Mouse (Mus musculus) bone marrow, adult 2 months (tissue): ENCODE measurements around the gene Serpinb9d. TPM values are rescaled to one million over a fixed set of nuclear protein-coding genes. Genes with fewer than 3 reads are reported as not detected.
"Not testable (repeated sequence)": the region's sequence is repeated elsewhere in the genome, so short reads cannot be mapped to it uniquely, and the experiment has no call there.

Experiments
- H3K27ac ChIP-seq: fragments of 200-500 bp; 2 replicates; pipeline ENCODE4 v1.5.1; 2012; ENCODE audit warnings: low read depth, mild to moderate bottlenecking, control low read depth, inconsistent platforms, low read length; ENCODE audit not compliant: control insufficient read depth, poor library complexity, insufficient read depth
- H3K4me1 ChIP-seq: fragments of 200-500 bp; 2 replicates; pipeline ENCODE4 v1.6.1; 2011; ENCODE audit warnings: low read length; ENCODE audit not compliant: control insufficient read depth, insufficient read depth
- H3K4me3 ChIP-seq: fragments of 200-500 bp; replicated peaks from 2 replicates; pipeline ENCODE3; 2011; ENCODE audit warnings: mild to moderate bottlenecking, low read depth, low read length, control low read depth; ENCODE audit not compliant: control insufficient read depth
- CTCF ChIP-seq: fragments of 200-500 bp; IDR thresholded peaks from 2 replicates; pipeline ENCODE4 v1.5.1; 2011; ENCODE audit warnings: low read length, control low read depth; ENCODE audit not compliant: control insufficient read depth, insufficient read depth
- POLR2A ChIP-seq: fragments of 200-500 bp; IDR thresholded peaks from 2 replicates; pipeline ENCODE4 v1.6.1; 2011; ENCODE audit warnings: low read depth, mild to moderate bottlenecking, control low read depth, low read length, borderline replicate concordance; ENCODE audit not compliant: control insufficient read depth
- WGBS: fragments of 180-500 bp; shearing (Covaris S2); methylation state at CpG from one replicate; pipeline ENCODE4 v1.1.7; 2018; 5-methylcytosine and 5-hydroxymethylcytosine counted together
- polyA plus RNA-seq: library from polyadenylated mRNA; stranded (reverse); fragments of >200 nt; gene quantifications from 2 replicates; pipeline ENCODE4 v1.2.4, GENCODE M21; 2011; ENCODE audit warnings: low replicate concordance; ENCODE audit not compliant: missing spikeins, insufficient read depth, insufficient read length

The Serpinb9d gene
- 1.4 TPM in 1 of 2 replicates, not detected in the other for polyA plus RNA-seq

DNA sequence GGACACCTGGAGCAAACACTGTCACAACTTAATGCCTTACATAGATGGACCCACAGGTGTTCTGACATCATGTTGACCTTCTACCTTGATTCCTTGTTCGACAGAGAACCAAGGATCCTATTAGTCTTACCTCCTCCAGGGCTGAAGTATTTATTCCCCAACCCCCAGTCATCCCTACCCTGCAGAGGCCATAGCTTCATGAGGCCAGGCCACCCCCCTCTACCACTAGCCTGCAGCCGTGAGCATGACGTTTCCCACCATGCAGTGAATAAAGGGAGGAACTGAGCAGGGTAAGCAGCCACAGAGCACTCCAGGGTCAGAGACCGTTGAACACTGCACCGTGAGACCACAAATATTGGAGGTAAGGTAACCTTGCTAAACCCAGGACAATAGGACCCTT, at the start of gene Serpinb9d:
TSS of gene Serpinb9d (plus strand) at position 301 of the 400 bp plus-strand sequence.
- H3K4me1 ChIP-seq = no peaks in the 10 kb centered on the region
- no peak for TF ChIP-seq POLR2A
- no peak within 1 kb of the TSS for H3K27ac ChIP-seq
- 71% methylated on average over 5 of the region's 5 CpGs for WGBS
- H3K4me3 ChIP-seq = no peak within 1 kb of the TSS

DNA sequence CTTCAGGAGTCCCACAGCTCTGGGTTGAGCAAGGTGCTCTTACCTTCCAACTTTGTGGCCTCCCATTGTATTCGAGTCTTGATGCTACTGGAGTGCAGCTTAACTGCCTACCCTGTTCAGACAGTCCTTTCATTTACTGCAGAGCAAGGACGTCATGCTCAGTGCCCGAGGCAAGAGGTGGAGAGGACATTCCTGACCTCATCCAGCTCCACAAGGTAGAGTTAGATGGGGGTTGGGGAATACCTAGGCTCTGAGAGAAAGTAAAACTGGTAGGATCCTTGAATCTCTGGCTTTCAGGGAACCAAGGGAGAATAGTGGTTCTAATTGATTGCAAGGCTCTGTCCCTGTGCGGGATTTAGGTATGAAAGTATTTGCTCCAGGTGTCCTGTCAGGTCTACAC, 33.1 kb upstream of the Serpinb9d start, which contains the start of gene Serpinb9c:
TSS of gene Serpinb9c (minus strand) at position 101 of the 400 bp plus-strand sequence.
- Histone ChIP-seq H3K4me3 (no peak within 1 kb of the TSS), H3K4me1 (no peaks in the 10 kb centered on the region), H3K27ac (no peak within 1 kb of the TSS)
- WGBS = 65% methylated on average over 4 of the region's 4 CpGs
- TF ChIP-seq POLR2A (no peak), CTCF (no peak)

DNA sequence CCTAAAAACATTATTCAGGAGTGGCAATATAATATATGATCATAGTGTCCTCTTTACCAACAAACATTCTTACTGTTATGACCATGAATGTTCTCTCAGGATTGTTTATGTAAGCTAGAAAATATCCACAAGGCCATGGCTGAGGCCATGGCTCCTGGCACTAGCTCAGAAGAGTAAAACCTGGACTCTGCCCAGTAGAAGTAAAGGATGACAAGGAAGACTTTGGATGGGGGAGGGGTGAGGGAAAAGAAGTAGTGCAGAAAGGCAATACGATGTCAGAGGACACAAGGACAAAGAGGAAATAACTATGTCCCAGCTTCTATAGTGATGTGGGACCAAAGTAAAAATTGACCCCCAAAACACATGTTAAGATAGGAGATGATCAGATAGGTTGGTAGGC, 2.3 kb upstream of the Serpinb9d start:
- H3K4me1 ChIP-seq, H3K27ac ChIP-seq, H3K4me3 ChIP-seq: not testable (repeated sequence)
- 64% methylated on average over 1 of the region's 1 CpGs for WGBS

DNA sequence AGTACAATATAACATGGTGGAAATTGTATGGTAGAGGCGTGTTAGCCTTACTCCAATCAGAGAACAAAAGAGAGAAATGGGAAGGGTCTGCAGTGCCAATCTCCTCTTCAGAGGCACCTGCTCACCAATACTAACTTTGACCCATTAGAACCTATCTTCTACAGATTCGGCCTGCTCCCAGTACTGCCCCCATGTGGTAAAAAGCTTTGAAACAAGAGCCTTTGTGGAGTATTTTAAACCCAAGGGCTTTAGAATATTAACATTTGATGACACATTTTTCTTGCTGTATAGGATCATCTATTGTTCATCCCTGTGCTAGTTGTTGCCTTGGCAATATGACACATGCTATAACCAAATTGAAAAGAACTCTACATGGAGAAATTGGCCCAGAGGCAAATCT, 7.0 kb downstream of the Serpinb9d start:
- Histone ChIP-seq H3K4me3 (no peak overlapping the region), H3K4me1 (no peaks in the 10 kb centered on the region), H3K27ac (no peak overlapping the region)
- WGBS = 50% methylated on average over 2 of the region's 2 CpGs
- TF ChIP-seq CTCF = no peak
- no peak for TF ChIP-seq POLR2A

DNA sequence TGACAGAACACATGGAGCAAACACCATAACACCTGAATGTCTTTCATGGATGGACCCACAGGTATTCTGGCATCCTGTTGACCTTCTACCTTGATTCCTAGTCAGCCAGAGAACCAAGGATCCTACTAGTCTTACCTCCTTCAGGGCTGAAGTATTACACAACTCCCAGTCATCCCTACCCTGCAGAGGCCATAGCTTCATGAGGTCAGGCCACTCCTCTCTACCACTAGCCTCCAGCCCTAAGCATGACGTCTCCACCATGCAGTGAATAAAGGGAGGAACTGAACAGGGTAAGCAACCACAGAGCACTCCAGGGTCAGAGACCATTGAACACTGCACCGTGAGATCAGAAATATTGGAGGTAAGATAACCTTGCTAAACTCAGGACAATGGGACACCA, 56.6 kb downstream of the Serpinb9d start, which contains the start of gene Serpinb9e:
TSS of gene Serpinb9e (plus strand) at position 301 of the 400 bp plus-strand sequence.
- not testable (repeated sequence) for H3K4me3 ChIP-seq, H3K4me1 ChIP-seq, H3K27ac ChIP-seq
- 79% methylated on average over 2 of the region's 2 CpGs for WGBS

Other genes with a start within 250 kb of the Serpinb9d start
- gene Serpinb6b, start 227.8 kb upstream of the Serpinb9d start, polyA plus RNA-seq = 2.9 and 6.2 TPM in 2 replicates
- gene Serpinb9, start 189.7 kb upstream of the Serpinb9d start, polyA plus RNA-seq = 3.1 and 6.7 TPM in 2 replicates
- 0.70 and 2.3 TPM in 2 replicates for gene Serpinb9b, start 165.5 kb upstream of the Serpinb9d start, polyA plus RNA-seq
- 1.00 TPM in 1 of 2 replicates, not detected in the other for gene Serpinb1b, start 114.4 kb upstream of the Serpinb9d start, polyA plus RNA-seq
- gene Serpinb9c, start 33.2 kb upstream of the Serpinb9d start, polyA plus RNA-seq = 0.97 TPM in 1 of 2 replicates, not detected in the other
- not detected in 2 replicates for gene Serpinb9e, start 56.7 kb downstream of the Serpinb9d start, polyA plus RNA-seq
- gene Serpinb9f, start 131.1 kb downstream of the Serpinb9d start, polyA plus RNA-seq = 1.0 and 3.5 TPM in 2 replicates
- gene Gm11397, start 202.8 kb downstream of the Serpinb9d start, polyA plus RNA-seq = not detected in 2 replicates